Mouse (Mus musculus) spleen, postnatal 10 days (tissue): ENCODE measurements around the gene St6galnac1.

Experiments
- DNase-seq, 2 experiments: peaks; one replicate each; pipeline ENCODE4 v3.0.0; 2021 to 2022; ENCODE audit warnings: low spot score in 2 of 2

Gene St6galnac1

DNA sequence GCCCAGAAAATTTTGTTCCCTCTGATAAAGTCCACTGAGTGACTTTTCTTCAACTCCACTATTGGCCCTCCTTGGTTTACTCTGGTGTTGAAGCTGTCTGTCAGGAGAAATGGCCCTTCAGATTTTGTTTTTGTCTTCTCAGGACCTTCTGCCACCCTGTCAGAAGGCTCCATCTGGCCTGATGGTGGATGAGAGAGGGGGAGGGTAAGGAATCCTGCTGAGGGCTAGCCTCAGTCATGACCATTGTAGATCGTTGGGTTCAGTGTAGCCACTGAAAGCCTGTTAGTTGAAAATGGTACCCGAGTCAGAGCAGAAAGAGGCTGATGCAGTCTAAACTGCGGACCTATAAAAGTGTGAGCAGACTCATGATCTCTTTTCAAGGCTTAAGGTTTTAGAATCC is 49.2 kb downstream of the St6galnac1 start:
- no peak for DNase-seq

DNA sequence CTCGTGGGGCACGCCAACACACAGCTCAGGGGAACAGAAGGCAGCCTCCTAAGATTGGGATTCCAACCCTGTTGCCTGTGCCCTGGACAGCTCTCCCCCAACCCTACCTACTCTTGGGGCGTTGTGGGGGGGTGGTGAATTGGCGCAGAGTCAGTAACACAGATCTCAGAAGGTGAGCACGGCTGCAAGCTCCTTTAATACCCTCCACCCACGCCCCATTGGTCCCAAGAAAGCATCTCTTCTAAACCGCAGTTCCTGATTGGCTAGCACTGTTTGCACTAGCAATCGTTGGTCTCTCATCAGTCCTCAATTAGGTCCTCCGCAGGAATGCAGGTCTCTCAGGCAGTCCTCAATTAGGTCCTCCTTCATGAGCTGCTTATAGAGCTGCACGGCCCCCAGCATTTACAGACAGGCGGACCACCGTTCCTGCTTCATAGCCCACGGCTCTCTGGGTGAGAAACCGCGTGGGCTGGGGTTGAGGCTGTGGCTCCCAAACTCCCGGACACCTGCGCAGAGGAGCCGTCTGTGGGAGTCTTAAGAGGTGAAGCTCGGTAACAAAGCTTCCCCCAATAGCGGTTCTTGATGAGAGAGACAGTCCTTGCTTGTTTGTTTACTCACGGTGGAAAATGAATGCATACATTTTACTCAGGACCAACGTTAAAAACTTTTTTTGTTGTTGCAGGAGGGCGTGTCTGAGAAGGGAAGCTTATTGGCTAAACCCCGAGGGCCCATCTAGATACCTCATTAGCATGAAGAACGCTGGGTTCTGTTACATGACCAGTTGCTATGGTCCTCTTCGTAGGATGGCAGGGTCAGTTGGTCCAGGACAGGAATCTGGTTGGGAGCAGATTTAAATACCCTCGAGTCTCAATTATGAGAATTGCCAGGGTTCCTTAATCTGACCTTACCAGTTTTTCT is 50.0 kb downstream of the St6galnac1 start:
- no peak for DNase-seq

DNA sequence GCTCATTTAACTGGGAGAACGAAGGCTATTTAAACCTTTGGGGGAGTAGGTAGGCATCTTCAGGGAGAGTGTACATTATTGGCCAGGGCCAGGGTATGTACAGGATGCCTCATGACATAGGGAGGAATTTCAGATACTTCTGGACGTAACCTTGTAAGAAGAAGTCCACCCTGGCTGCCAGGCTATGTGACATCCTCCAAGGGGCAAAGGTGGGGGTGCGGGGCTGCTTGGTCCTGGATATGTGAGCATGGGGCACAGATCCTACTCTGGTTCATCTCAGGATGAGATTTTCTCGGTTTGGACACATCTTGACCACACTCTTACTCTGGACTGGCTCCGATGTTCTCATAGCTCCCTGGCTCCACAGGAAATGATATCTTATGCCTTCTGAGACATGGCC is 52.2 kb downstream of the St6galnac1 start:
- no peak for DNase-seq

DNA sequence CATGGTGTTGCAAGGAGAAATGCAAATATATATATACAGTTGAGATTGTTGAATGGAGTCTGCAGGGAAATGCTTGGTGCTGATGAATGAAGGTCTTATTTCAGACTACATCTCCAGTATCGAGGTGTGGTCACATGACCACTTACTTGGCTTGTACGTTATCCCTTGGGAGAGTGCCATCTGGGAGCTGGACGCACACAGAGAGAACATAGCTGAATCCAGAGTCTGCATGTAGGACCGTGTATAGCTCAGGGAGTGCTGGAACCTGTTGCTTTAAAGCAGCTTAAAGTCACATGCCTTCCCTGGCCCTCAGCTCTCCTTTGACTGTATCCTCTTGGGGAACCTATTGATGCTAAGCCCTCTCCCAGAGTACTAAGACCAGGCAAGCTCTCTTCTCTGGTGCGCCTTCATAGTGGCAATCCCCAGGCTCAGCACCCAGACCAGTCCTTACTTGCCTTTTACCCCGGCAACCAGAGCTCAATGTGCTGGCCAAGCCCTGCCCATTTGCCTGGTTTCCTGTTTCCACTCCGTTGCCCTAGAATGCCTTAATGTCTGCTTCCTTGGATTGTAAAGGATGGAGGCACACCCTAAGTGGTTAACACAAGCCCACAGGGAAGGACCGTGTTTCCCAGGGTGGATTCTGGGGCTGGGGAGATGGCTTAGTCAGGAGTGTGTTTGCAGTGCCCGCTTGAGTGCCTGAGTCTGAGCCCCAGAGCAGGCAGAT is 53.6 kb downstream of the St6galnac1 start:
- DNase-seq: no peak

DNA sequence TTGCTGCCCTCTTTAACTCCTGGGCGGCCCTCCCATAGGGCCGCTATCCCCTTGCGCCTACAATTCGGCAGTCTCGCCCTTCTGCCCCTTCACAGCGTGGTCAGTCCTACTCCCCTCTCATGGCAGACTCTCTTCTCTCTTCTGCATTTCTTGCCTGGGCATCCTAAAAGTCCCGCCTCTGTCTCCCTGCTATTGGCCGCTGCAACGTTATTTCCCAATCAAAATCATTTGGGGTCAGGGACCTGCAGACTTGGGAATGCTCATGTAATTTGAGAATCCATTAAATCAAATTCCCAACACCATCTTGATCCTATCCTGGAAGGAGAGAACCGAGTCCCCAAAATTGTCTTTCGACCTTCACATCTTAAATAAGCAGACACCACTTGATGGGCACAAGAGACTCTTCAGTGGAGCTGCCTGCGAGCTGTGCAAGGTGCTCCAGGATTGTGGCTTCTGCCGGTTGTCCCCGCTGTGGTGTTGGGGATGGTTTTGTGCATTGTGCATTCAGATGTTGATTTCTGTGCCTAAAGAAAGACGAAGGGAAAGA is 54.9 kb downstream of the St6galnac1 start:
- no peak for DNase-seq
